Mouse (Mus musculus): ENCODE data around the gene Akna. TPM values are rescaled to one million over a fixed set of nuclear protein-coding genes. Genes with fewer than 3 reads are reported as not detected.

Akna gene
- total and polyA plus RNA-seq, 2 experiments from 2014 or later, result 3.2 to 8.1 TPM

DNA sequence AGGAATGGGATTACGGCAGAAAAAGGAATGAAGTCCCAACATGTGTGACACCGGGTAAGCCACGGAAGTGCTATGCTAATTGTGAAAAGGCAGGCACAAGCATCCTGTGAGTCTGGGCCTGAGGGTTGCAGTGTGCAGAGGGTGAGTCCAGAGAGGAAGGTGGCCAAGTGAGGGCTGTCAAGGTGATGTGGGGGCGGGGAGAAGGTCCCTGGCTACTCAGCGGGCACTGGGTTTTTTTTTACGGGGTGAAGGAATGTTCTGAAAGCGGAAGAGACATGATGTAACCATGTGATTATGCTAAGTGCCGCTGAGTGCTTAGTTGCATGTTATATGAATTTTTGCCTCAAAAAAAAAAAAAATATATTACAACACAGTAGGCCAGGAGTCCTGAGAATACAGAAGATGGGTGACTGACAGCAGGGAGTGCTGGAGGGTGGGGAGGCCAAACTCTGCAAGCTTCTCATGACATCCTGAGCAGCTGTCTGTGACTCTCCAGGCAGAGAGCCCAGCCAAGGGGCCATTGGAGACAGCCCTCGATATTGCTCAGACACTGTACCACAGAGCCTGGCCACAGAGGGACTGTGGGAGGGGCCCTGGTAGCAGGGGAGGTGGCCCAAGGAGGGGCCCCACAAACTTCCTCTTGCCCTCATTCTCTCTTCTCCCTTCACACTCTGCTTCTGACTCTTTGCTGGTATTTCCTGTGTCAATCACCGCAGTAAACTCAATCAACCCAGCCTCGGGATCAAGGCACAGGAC lies 4.1 kb downstream of the Akna start:
- Histone ChIP-seq H3K4me1 (ENCODE audit: insufficient read depth, low read length) (peaks cover 15% of the 10 kb centered on the region), H3K4me2 (ENCODE audit: low read depth, low read length) (no peak overlapping the region), H3K27ac (peak overlapping the region; percentile 51; the same call in 1 of the 2 replicates), H3K27me3 (ENCODE audit: insufficient read depth, low read length) (no peaks in the 10 kb centered on the region), H3K36me3 (ENCODE audit: insufficient read depth, low read length) (no peaks in the 10 kb centered on the region; the same call in 1 of the 2 replicates), H3K9me3 (ENCODE audit: low read length) (no peaks in the 10 kb centered on the region), H3K9ac (replicated peaks; ENCODE audit: low read length) (no peak overlapping the region), H3K4me3 (ENCODE audit: low read length) (no peak overlapping the region)
- 63% methylated on average over 11 of the region's 11 CpGs for WGBS
- TF ChIP-seq CTCF (IDR thresholded peaks at IDR 0.05; ENCODE audit: low read depth), result no peak
- DNase-seq (ENCODE audit: low spot score) (peak; percentile 24), ATAC-seq (no peak)

DNA sequence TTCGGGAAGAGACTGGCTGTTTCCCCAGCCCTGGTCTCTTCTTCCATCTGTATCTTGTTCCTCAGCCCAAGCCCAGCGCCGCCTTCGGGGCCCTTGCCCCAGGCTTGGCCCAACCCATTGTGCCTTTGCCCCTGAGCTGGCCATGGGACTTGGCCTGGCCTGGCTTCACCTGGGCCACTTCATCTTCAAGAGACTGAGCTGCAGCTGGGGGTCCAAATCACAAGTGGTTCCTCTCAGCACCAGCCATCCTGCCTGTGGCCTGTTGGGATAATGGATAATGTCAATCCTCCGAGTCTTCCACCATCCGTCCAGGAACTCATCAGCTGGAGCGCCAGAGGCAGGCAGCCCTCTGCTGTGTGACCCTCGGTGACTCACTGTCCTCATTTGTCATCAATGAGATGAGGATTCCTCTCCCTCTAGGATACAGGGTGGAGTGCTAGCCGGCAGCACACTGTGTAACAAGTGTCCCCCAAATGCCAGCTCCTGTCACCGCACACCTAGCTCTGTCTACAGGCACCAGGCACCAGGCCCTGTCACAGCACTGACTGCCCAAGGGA lies 5.1 kb downstream of the Akna start:
- Histone ChIP-seq H3K4me3 (ENCODE audit: low read length) (no peak overlapping the region), H3K9ac (replicated peaks; ENCODE audit: low read length) (no peak overlapping the region), H3K36me3 (ENCODE audit: insufficient read depth, low read length) (no peaks in the 10 kb centered on the region; the same call in 1 of the 2 replicates), H3K27ac (no peak overlapping the region), H3K9me3 (ENCODE audit: low read length) (no peaks in the 10 kb centered on the region), H3K4me2 (ENCODE audit: low read depth, low read length) (no peak overlapping the region), H3K4me1 (ENCODE audit: insufficient read depth, low read length) (peaks cover 5% of the 10 kb centered on the region; the same call in 1 of the 2 replicates), H3K27me3 (ENCODE audit: insufficient read depth, low read length) (no peaks in the 10 kb centered on the region)
- DNase-seq (ENCODE audit: low spot score) (no peak), ATAC-seq (no peak)
- TF ChIP-seq CTCF (IDR thresholded peaks at IDR 0.05; ENCODE audit: low read depth), result no peak
- 82% methylated on average over 10 of the region's 10 CpGs for WGBS

DNA sequence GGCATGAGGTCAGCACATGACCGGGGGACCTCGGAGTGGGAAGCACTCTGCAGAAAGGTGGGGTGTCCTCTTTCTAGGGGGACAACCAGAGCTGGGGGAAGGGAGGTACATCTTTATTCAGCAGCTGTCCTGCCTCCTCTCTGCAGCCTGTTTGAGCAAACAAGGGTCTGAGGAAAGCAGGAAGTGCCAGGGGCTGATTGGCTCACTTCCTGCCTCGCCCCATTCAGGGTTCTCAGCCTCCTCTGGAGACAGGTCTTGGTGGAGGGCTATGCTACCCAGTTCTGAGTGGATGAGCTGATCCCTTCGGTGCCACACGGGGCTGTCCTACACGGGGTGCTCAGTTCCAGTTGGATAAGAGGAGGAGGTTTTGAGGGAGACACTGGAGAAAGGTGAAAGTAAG lies 11.8 kb downstream of the Akna start:
- Histone ChIP-seq H3K9ac (replicated peaks; ENCODE audit: low read length) (no peak overlapping the region), H3K27me3 (ENCODE audit: insufficient read depth, low read length) (no peaks in the 10 kb centered on the region), H3K4me3 (ENCODE audit: low read length) (no peak overlapping the region), H3K4me2 (ENCODE audit: low read depth, low read length) (no peak overlapping the region), H3K4me1 (ENCODE audit: insufficient read depth, low read length) (peaks cover 8% of the 10 kb centered on the region; the same call in 1 of the 2 replicates), H3K36me3 (ENCODE audit: insufficient read depth, low read length) (no peaks in the 10 kb centered on the region; the same call in 1 of the 2 replicates), H3K27ac (no peak overlapping the region; the same call in 1 of the 2 replicates), H3K9me3 (ENCODE audit: low read length) (no peaks in the 10 kb centered on the region)
- ATAC-seq (no peak), DNase-seq (ENCODE audit: low spot score) (no peak)
- TF ChIP-seq CTCF (IDR thresholded peaks at IDR 0.05; ENCODE audit: low read depth), result no peak
- 90% methylated on average over 6 of the region's 6 CpGs for WGBS

DNA sequence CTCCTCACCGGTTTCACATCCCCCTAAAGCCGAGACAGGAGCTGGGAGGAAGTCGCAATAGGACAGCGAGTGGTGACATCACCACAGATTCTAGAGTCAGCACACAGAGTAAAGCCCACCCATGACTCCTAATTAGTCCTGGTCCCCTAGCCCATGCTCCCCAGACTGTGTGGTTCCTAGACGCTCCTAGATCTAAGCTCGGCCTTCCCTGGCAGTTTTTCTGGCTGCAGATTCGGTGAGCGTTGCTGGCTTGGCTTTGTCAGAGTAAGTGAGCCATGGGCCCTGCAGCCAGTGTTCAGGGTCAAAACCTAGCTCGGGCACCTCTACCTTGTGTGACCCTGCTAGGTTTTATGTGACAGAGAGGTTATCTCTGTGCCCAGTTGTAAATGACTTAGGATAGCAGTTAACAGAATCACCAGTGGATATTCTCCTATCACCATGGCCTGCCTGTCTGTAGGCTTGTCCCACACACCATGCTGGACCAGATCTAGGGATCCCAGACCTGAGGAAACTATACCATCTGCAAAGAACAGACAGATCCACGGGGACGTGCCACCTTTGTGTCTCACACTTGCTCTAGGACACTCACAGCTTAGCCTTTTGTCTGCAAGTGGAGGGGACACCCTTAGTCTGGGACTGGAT lies 13.1 kb downstream of the Akna start:
- Histone ChIP-seq H3K4me1 (ENCODE audit: insufficient read depth, low read length) (peaks cover 8% of the 10 kb centered on the region; the same call in 1 of the 2 replicates), H3K36me3 (ENCODE audit: insufficient read depth, low read length) (peaks cover 2% of the 10 kb centered on the region; the same call in 1 of the 2 replicates), H3K4me2 (ENCODE audit: low read depth, low read length) (no peak overlapping the region), H3K4me3 (ENCODE audit: low read length) (no peak overlapping the region), H3K9ac (replicated peaks; ENCODE audit: low read length) (no peak overlapping the region), H3K27ac (0 out of 2 replicates have a peak overlapping the region, but pooled peaks have one; percentile 64), H3K9me3 (ENCODE audit: low read length) (no peaks in the 10 kb centered on the region), H3K27me3 (ENCODE audit: insufficient read depth, low read length) (no peaks in the 10 kb centered on the region)
- ATAC-seq, result peak; percentile 77
- DNase-seq (ENCODE audit: low spot score), result peak; percentile 14
- 36% methylated on average over 11 of the region's 11 CpGs for WGBS
- no peak for TF ChIP-seq CTCF (IDR thresholded peaks at IDR 0.05; ENCODE audit: low read depth)

DNA sequence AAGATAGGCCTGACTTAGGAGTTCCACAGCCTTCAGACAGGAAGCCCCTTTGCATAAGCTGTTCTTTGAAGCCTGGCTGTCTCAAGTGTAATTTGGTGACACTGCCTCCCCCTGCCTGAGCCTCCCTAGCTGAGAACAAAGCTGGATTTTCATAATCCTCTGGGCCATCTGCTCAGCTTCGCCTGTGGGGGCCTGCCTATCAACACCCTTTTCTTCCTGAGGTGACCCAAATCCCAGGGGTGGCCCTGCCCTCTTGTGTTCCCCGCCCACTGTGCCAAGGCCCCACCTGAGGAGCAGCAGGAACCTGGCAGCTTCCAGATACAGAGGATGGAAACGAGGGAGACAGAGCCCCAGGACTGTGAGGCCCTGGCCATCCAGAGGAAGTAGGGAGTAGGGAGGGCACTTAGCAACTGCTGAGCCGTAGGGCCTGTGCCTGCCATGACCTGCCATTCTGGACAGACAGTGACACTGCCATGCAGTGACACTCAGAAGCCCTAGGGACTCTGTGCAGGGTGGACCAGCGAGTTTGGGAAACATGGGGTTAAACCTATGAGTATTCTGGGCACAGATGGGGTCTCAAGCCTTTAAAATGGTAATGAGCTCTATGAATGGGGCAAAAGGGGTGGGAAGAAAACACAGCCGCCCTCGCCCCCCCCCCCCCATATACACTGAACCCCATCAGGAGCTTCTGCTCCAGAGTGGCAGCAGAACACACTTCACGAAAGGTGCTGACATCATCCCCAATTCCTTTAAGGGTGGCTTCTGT lies 13.8 kb downstream of the Akna start:
- Histone ChIP-seq H3K9ac (replicated peaks; ENCODE audit: low read length) (peak overlapping the region; percentile 17; the same call in 1 of the 2 replicates), H3K27me3 (ENCODE audit: insufficient read depth, low read length) (no peaks in the 10 kb centered on the region), H3K4me3 (ENCODE audit: low read length) (no peak overlapping the region), H3K27ac (peak overlapping the region; percentile 64; the same call in 1 of the 2 replicates), H3K4me1 (ENCODE audit: insufficient read depth, low read length) (peaks cover 8% of the 10 kb centered on the region; the same call in 1 of the 2 replicates), H3K4me2 (ENCODE audit: low read depth, low read length) (no peak overlapping the region), H3K36me3 (ENCODE audit: insufficient read depth, low read length) (peaks cover 4% of the 10 kb centered on the region; the same call in 1 of the 2 replicates), H3K9me3 (ENCODE audit: low read length) (no peaks in the 10 kb centered on the region)
- TF ChIP-seq CTCF (IDR thresholded peaks at IDR 0.05; ENCODE audit: low read depth), result no peak
- DNase-seq (ENCODE audit: low spot score) (peak; percentile 42), ATAC-seq (peak; percentile 56)
- WGBS, result 23% methylated on average over 8 of the region's 8 CpGs

DNA sequence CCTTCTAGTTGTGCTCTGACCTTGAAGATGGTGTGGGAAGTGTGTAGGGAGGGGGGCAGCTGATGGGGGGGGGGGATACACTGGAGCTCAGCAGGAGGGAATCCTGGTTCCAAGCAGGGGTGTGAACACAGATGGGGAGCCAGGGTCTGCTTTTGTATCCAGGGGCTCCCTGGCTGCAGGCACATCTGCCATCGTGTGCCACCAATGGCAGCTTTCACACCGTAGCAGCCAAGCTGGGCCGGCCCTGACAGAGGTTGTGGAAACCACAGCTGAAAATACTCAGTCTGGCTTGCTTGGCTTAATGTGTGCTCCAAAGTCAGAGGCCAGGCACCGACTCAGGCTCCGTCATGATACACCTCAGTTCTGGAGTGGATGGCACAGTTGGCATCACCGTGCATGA lies 15.1 kb downstream of the Akna start:
- ATAC-seq, result no peak
- 43% methylated on average over 6 of the region's 6 CpGs for WGBS
- Histone ChIP-seq H3K9me3 (ENCODE audit: low read length) (no peaks in the 10 kb centered on the region), H3K4me2 (ENCODE audit: low read depth, low read length) (no peak overlapping the region), H3K4me3 (ENCODE audit: low read length) (no peak overlapping the region), H3K4me1 (ENCODE audit: insufficient read depth, low read length) (peaks cover 8% of the 10 kb centered on the region; the same call in 1 of the 2 replicates), H3K9ac (replicated peaks; ENCODE audit: low read length) (no peak overlapping the region), H3K27me3 (ENCODE audit: insufficient read depth, low read length) (no peaks in the 10 kb centered on the region), H3K36me3 (ENCODE audit: insufficient read depth, low read length) (peaks cover 4% of the 10 kb centered on the region; the same call in 1 of the 2 replicates), H3K27ac (no peak overlapping the region)
- peak; percentile 28 for DNase-seq (ENCODE audit: low spot score)
- TF ChIP-seq CTCF (IDR thresholded peaks at IDR 0.05; ENCODE audit: low read depth), result no peak

All from hindbrain, postnatal 0 days (tissue).